28 mouse cellular contexts compared by ENCODE assay signal in genomic region chr10:40030716-40031115, GRCm38 (mm10). TPM values are rescaled to one million over a fixed set of nuclear protein-coding genes. Genes with fewer than 3 reads are reported as not detected.
"Had no signal": no experiment of that assay in that cellular context is flagged by ENCODE, and none has a peak within 500 bp of the region (broad histone marks: within the 10 kb centered on the region; RNA-seq: fewer than 3 reads in every experiment).

No protein-coding gene starts in this region.

- H3K4me3 ChIP-seq: gastrocnemius, adult 2 months; heart, adult 2 months; heart, embryonic 13.5 days; heart, embryonic 15.5 days; hindbrain, embryonic 10.5 days; hindbrain, embryonic 12.5 days; intestine, embryonic 15.5 days; kidney, embryonic 15.5 days; layer of hippocampus, adult 2 months; left cerebral cortex, adult 2 months; limb, embryonic 10.5 days; limb, embryonic 12.5 days; liver, embryonic 13.5 days; liver, embryonic 15.5 days had no signal

- ATAC-seq: hindbrain, embryonic 16.5 days; inflammation-experienced regulatory T-cells, adult 6 months; intestine, embryonic 15.5 days; intestine, postnatal 0 days; liver, postnatal 0 days had no signal

- H3K9ac ChIP-seq: heart, embryonic 13.5 days; heart, embryonic 15.5 days; hindbrain, embryonic 12.5 days; hindbrain, embryonic 14.5 days; intestine, embryonic 15.5 days; kidney, embryonic 15.5 days; limb, embryonic 12.5 days; liver, embryonic 13.5 days; liver, embryonic 15.5 days; liver, postnatal 0 days had no signal

- H3K27ac ChIP-seq: gastrocnemius, adult 2 months; heart, adult 2 months; heart, embryonic 13.5 days; heart, embryonic 15.5 days; hindbrain, embryonic 10.5 days; hindbrain, embryonic 12.5 days; hindbrain, embryonic 14.5 days; intestine, embryonic 15.5 days; kidney, embryonic 15.5 days; layer of hippocampus, adult 2 months; left cerebral cortex, adult 2 months; limb, embryonic 10.5 days; limb, embryonic 12.5 days; liver, embryonic 13.5 days; liver, embryonic 15.5 days had no signal

- H3K27me3 ChIP-seq: heart, embryonic 15.5 days; hindbrain, embryonic 12.5 days; intestine, embryonic 15.5 days; kidney, embryonic 15.5 days; limb, embryonic 12.5 days; liver, embryonic 13.5 days; liver, embryonic 15.5 days had no signal

- H3K9me3 ChIP-seq: heart, embryonic 15.5 days; intestine, embryonic 15.5 days; limb, embryonic 10.5 days; liver, embryonic 13.5 days; liver, embryonic 15.5 days had no signal

- H3K36me3 ChIP-seq: heart, embryonic 13.5 days; heart, embryonic 15.5 days; hindbrain, embryonic 10.5 days; hindbrain, embryonic 12.5 days; intestine, embryonic 15.5 days; kidney, embryonic 15.5 days; limb, embryonic 10.5 days; limb, embryonic 12.5 days had no signal

- H3K4me2 ChIP-seq: heart, embryonic 11.5 days; heart, embryonic 13.5 days; heart, embryonic 15.5 days; hindbrain, embryonic 12.5 days; hindbrain, embryonic 14.5 days; intestine, embryonic 15.5 days; kidney, embryonic 15.5 days; limb, embryonic 12.5 days; liver, embryonic 13.5 days; liver, embryonic 15.5 days had no signal

- DNase-seq: gastrocnemius, adult 2 months; gastrocnemius, postnatal 10 days; gastrocnemius, postnatal 25 days; heart, adult 2 months; heart, postnatal 14 days; heart, postnatal 4 days; kidney, adult 18-20 months; kidney, adult 8-10 months; kidney, postnatal 25 days; kidney, postnatal 4 days; liver, embryonic 13.5 days; liver, postnatal 0 days had no signal

- H3K4me1 ChIP-seq: heart, embryonic 13.5 days; heart, embryonic 15.5 days; hindbrain, embryonic 10.5 days; hindbrain, embryonic 12.5 days; intestine, embryonic 15.5 days; kidney, embryonic 15.5 days; limb, embryonic 10.5 days; limb, embryonic 12.5 days; liver, embryonic 13.5 days; liver, embryonic 15.5 days had no signal

RNA-seq across cellular contexts. Expression of gene Mfsd4b1, which starts 5.6 kb away (rescaled TPM):
- polyA plus RNA-seq: hindbrain, embryonic 10.5 days; inflammation-experienced regulatory T-cells, adult 6 months; limb, embryonic 10.5 days had no signal

RNA-seq across cellular contexts. Expression of gene Mfsd4b5, which starts 44.3 kb away (rescaled TPM):
- polyA plus RNA-seq: heart, embryonic 11.5 days; heart, embryonic 13.5 days; heart, embryonic 15.5 days; hindbrain, embryonic 10.5 days; hindbrain, embryonic 16.5 days had no signal
